Mouse (Mus musculus) layer of hippocampus, postnatal 25 days (tissue): Measurements from ENCODE around the gene Mfap1a. TPM values are rescaled to one million over a fixed set of nuclear protein-coding genes. Genes with fewer than 3 reads are reported as not detected.
"Not testable (repeated sequence)": the region's sequence is repeated elsewhere in the genome, so short reads cannot be mapped to it uniquely, and the experiment has no call there.

ENCODE experiments used
- DNase-seq, 2 experiments: peaks; one replicate each; pipeline ENCODE4 v3.0.0; 2022; ENCODE audit warnings: mixed read lengths in 2 of 2, low spot score in 1 of 2; ENCODE audit errors: extremely low spot score in 1 of 2
- total RNA-seq, 2 experiments: library from RNA; stranded (reverse); gene quantifications; 2 replicates each; pipeline ENCODE4 v1.2.3; 2021

The Mfap1a gene
- total RNA-seq, 2 experiments from 2014 or later: 31.2 to 34.0 TPM

- no peak for DNase-seq
These were observed 28.8 kb downstream of the Mfap1a start for GRCm38 (mm10) chr2:121477491-121478266.

DNA sequence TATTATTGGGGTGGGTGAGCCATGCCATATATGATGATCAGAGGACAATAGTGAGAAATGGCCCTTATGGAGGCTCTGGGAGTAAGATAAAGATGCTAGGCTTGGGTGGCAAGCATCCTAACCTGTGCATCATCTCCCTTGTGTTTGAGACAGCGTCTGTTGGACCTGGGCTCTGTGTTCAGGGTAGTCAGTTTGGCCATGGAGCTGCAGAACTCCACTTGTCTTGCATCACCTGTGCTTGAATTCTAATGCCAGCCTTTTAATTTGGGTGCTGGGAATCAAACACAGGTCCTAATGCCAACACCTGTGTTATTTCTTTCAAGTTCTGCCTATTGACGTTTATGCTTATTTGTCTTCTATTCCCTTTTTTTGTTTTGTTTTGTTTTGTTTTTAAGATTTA, 31.2 kb downstream of the Mfap1a start:
- DNase-seq: not testable (repeated sequence)

DNA sequence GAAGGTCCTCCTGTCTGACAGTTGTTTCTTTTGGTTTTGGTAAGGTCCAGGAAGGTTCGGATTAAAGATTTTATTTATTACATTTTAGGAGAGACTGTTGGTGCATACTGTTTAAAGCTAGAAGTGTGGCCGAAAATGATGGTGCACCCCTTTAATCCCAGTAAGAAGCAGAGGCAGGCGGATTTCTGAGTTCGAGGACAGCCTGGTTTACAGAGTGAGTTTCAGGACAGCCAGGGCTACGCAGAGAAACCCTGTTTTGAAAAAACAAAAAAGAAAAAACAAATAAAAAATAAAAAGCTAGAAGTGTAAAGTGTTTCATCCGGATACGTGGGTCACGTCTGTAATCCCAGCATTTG, 32.3 kb downstream of the Mfap1a start:
- peak in 1 of 2 experiments; percentile 16 for DNase-seq

DNA sequence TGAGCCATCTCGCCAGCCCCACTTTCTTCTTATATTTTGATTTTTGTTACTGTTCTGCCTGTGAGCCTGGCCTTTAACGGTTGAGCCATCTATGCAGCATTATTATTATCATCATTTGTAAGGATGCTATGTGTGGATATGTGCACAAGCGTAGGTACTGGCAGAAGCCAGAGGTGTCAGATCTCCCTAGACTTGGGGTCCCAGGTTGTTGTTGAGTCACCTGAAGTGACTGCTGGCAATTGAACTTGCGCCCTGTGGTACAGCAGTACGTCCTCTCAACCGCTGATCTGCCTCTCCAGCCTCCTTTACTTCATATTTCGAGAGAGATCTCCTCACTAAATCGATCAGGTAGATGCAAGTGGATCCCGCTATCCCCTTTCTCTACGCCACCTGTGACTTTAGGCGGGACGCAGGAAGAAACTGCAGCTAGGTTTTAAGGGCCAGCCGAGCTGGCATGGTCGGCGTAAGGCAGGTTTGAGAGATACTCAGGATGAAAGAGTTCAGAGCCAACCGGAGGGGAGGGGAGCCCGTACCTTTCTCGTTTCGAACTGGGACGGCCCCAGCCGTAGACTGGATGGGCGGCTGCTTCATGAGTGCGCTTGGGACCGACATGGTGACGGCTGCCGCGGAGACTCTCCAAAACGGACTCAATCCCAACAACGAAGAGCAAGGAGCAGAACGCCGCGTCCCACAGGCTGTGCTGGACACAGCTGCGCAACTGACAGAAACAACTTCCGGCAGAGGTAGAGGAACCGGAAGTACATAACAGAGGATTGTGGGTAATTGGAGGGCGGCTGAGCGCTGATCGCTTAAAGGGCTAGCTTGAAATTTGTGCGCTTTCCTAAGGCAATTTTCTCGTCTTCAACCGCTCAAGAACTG, 32.9 kb downstream of the Mfap1a start, which contains the start of gene Mfap1b:
Gene Mfap1b (minus strand): TSS at position 767 of the 879 bp plus-strand sequence.
- peak; percentile 56 to 67 for DNase-seq

GRCm38 (mm10) chr2:121472783-121473182, 33.7 kb downstream of the Mfap1a start:
- DNase-seq: not testable (repeated sequence)

DNA sequence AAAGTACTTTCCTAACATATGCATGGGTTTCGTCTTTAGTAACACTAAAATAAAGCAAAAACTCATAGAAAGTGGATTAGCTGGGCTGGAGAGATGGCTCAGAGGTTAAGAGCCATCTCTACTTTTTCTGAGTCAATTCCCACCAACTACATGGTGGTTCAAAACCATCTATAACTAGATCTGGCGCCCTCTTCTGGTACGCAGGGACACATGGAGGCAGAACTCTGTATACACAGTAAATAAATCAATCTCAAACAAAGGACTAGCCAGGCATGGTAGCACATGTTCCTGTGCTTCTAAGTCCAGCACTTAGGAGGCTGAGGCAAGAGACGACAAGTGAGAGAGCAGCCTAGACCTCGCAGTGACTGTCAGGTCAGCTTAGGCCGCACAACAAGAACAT, 37.5 kb downstream of the Mfap1a start:
- DNase-seq: not testable (repeated sequence)

DNA sequence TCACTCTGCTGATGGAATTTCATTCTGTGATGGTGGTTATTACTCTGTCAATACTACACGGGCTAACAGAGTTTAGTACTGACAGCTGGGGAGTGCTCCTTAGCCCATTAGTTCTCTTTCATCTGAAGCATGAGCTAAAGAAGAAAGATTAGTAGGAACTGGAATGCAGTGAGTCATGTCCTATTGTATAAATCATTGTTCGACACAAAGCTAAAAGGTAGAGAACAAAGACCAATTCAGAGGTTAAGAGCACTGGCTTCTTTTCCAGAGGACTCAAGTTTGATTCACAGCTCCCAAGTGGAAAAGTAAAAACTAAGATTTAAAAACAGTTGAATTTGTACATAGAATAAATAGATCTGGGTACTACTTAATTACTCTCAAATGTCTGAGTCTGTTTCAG, 46.4 kb downstream of the Mfap1a start:
- no peak for DNase-seq

- peak; percentile 65 to 68 for DNase-seq
These were observed 49.5 kb downstream of the Mfap1a start, which contains the start of gene Serinc4 for GRCm38 (mm10) chr2:121456692-121457642. Gene Serinc4 (minus strand): TSS chr2:121456781.

DNA sequence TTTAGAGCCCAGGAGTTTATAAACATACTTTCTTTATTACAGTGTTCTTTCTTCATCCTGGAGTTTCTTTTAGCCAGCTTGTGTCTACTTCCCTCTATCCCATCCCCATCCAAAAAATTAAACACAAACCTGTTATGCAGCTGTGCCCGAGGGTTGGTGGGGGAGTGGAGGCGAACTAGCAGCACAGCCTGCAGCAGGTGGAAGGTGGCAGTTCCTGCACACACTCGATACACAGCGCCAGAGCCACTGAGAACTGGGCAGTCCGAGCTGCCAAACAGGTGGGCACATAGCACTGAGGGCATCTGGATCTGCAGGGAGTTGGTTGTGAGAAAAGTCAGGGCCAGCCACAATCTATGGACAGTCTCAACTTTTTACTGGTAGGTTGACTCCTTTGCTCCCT, 50.9 kb downstream of the Mfap1a start:
- DNase-seq: no peak

GRCm38 (mm10) chr2:121453917-121454316, 52.5 kb downstream of the Mfap1a start:
- no peak for DNase-seq

- DNase-seq: no peak
These were observed 53.5 kb downstream of the Mfap1a start, which contains the start of gene Hypk for GRCm38 (mm10) chr2:121452990-121453389. Gene Hypk (plus strand): TSS chr2:121453290.

DNA sequence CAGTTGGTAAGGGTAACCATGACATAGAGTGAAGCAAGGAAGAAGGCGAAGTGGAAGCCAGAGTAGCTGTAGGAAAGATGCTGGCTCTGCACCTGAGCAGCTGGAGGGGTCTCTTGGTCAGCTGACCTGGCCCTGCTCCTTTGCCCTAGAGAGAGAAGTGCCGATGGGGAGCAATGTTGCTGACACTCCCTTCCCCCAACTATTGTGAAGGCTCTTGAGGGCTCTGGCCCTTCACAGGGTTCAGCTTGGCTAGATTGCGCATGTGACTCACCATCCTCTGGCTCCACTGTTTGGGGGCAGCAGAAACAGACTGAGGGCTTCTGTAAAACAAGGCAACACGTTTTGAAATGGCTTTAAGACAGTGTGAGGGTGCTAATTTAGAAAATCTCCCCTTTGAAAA, 54.1 kb downstream of the Mfap1a start:
- DNase-seq: no peak

GRCm38 (mm10) chr2:121450093-121450492, 56.4 kb downstream of the Mfap1a start:
- no peak for DNase-seq

DNA sequence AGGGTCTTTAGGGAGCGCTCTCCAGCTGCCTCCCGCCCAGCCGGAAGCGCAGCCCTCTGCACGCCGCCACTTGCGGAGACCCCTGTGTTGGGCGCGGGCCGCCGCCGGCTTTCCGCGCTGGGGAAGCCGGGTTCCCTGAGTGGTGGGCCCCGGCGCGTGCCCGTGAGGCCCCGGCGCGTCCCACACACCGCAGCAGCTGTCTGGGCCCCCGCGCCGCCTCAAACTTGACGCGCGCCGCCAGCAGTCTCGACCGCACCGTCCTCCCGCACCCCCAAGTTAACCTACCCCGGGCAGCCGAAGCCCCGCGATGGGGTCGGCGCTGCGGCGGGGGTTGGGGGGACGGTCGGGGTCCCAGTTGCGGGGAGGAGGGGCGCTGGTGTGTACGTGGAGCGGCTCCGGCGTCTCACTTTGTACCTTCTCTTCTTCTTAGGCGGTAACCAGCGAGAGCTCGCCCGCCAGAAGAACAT, 56.9 kb downstream of the Mfap1a start:
- peak in 1 of 2 experiments; percentile 30 for DNase-seq

GRCm38 (mm10) chr2:121448739-121449535, 57.5 kb downstream of the Mfap1a start, which contains the start of gene Serf2:
Gene Serf2 (plus strand): TSS chr2:121449195.
- peak; percentile 93 to 97 for DNase-seq

- DNase-seq: peak in 1 of 2 experiments; percentile 38
These were observed 58.3 kb downstream of the Mfap1a start for GRCm38 (mm10) chr2:121448136-121448535.

DNA sequence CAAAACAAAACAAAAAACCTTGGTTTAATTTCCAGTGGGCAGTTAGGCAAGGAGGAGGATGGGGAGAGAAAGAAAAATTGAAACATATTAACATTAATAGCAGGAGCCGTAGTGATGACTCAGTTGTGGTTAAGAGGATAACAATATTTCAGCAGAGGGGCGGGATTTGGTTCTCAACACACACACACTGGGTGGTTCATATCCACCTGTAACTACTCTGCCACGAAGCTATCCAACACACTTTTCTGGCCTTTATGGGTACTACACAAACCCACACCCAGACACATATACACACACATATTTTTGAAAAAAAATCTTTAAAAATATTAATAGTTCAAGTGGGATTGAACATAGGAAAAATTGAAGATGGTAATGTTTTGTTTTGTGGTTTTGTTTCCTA, 59.5 kb downstream of the Mfap1a start:
- DNase-seq: no peak

- no peak for DNase-seq
These were observed 60.0 kb downstream of the Mfap1a start for GRCm38 (mm10) chr2:121446506-121446905.

- no peak for DNase-seq
These were observed 61.3 kb downstream of the Mfap1a start for GRCm38 (mm10) chr2:121445117-121445516.
